Mouse (Mus musculus) urinary bladder, adult 18-20 months (tissue): Measurements from ENCODE around the gene Arel1.
A peak's percentile ranks its signal among the peaks of the same experiment; 100 is the strongest.

Experiments used
- DNase-seq, 2 experiments: peaks; one replicate each; pipeline ENCODE4 v3.0.0; 2022; ENCODE audit warnings: low spot score in 2 of 2, mixed read lengths in 2 of 2

The Arel1 gene

DNA sequence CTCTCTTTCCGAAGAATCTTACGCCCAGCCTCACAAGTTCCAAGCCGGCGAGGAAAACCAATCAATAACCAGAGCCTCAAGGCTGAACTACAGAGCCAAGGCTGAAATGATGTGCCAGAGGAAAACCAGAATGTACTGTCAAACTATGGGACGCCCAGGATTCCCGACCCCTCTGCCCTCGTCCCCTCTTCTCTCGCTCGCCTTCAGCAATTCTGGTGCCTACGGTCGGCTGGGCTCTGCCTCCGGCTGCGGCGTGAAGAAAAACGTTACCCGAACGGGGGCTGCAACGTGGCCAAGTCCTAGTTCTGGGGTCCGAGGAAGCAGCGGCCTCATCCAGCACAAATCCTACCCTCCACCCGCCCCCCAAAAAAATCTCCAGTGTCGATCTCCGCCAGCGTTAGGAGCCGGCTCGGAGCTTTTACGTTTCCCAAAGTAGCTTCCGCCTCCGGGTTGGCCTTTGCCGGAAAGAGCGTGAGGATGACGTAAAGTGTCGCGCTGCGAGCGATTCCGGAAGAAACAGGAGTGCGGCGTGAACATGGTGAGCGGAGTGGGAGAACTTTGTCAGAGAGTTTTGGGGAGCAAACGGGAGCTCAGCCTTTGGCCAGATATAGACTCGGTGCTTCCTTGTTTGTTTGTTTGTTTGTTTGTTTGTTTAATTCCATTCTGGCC lies at the start of gene Arel1, which contains the start of gene Fcf1:
Arel1 (minus strand) TSS at position 473 of the 669 bp plus-strand sequence.
Fcf1 (plus strand) TSS at position 470 of the 669 bp plus-strand sequence.
- peak; percentile 82 to 84 for DNase-seq

DNA sequence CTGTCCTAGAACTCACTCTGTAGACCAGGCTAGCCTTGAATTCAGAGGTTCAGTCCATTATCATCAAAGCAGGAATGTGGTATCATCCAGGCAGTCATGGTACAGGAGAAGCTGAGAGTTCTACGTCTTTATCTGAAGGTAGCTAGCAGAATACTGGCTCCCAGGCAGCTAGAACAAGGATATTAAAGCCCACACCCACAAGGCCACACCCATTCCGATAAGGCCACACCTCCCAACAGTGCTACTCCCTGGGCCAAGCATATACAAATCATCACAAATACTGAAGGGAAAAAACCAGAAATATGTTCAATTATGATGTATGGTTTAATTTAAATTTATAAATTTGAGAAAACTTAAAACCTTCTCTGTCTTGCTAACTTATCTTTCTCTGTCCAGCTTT lies 41.5 kb upstream of the Arel1 start:
- DNase-seq = no peak

DNA sequence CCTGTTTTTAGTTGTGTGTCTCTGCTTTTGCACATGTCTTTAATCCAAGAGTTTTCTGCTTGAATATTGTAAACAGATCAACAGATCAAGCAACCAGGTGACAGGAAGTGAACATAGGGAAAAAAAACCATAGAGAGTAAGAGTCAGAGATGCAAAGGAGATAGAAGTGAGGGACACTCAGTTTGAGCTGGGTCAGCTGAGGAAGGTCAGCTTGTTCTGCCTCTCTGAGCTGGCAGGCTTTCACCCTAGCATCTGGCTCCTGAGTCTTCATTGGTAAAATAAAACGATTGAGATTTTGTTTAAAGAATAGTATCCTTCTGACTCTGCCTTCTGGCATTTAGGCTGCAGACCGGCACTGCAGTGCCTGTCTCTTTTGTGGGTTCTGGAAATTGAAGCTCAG lies 39.8 kb upstream of the Arel1 start:
- DNase-seq = no peak

DNA sequence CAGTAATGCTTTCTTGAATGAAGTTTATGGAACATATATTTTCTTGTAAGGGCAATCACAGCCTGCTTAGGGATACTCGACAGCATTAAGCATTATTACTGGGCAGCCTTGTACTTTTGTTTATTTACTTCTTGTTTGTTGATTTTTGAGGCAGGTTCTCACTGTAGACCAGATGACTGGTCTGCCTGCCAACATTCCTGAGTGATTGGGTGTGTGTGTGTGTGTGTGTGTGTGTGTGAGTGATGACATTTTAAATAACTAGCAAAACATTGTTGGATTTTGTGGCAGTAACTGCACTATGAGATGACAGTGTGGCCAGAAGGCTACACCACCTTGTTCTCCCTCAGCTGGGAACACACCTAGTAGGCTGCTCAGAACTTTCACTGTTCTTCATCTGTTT lies 39.1 kb upstream of the Arel1 start:
- no peak for DNase-seq

DNA sequence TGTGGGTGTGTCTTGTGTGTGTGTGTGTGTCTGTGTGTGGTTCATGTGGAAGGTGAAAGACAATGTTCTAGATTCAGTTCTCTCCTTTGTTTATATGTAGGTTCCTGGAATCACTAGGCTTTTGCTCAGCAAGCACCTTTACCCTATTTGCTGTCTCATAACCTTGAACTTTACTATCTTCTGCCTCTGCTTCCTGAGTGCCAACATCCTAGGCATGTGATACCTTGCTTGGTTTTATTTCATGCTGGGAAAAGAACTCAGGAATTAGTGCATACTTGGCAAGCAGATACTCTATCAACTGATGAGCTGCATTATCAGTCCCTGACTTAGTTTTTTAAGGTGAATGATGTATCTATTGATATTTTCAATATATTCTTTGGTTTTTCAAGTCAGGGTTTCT lies 36.3 kb upstream of the Arel1 start:
- DNase-seq = no peak

DNA sequence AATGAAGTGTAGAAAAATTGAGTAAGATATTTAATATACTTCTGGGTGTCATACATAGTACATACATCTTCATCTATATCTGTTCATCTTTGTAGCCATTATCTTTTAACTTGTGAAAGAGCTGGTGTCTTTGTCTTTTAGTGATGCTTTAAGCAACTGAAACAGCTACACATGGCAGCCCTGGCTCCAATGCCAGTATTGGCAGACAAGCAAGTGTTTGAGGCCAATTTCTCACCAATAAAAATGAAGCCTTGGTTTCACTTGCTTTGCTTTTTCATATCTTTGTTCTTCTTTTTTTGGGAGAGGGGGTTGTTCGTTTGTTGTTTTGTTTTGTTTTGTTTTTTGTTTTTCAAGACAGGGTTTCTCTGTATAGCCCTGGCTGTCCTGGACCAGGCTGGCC lies 35.5 kb upstream of the Arel1 start:
- no peak for DNase-seq

DNA sequence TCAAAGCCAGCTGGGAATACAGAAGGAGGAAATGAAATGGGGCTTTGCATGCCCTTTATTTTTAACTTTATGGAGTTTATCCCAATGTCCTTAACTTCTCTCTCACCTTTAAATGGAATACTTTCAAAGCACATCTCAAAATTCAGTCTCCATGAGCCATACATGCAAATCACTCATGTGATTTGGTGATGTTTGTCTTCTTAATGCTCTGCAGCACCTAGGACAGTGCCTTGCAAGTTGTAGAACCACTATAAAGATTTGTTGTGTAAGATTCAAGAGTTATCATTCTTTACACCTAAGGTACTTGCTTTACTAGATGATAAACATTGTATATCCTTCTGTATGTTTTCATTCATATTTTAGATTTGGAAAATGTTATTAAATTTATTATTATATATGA lies 28.4 kb upstream of the Arel1 start:
- no peak for DNase-seq

DNA sequence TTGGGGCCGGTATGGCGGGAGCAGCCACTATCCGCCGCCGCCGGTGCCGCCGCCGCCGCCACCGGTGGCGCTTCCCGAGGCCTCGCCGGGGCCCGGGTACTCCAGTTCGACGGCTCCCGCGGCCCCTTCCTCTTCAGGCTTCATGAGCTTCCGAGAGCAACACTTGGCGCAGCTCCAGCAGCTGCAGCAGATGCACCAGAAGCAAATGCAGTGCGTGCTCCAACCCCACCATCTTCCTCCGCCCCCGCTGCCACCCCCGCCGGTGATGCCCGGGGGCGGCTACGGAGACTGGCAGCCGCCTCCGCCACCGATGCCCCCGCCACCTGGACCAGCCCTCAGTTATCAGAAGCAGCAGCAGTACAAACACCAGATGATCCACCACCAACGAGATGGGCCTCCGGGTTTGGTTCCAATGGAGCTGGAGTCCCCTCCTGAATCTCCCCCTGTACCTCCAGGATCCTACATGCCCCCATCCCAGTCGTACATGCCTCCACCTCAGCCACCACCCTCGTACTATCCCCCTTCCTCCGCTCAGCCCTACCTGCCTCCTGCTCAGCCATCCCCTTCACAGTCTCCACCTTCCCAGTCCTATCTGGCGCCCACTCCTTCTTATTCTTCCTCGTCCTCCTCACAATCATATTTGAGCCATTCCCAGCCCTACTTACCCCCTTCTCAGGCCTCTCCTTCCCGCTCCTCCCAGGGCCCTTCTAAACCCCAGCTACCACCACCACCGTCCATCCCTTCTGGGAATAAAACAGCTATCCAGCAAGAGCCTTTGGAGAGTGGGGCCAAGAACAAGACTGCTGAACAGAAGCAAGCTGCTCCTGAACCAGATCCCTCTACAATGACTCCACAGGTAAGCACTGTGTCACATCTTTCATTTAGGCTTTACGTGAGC lies 26.1 kb upstream of the Arel1 start:
- peak in 1 of 2 experiments; percentile 6 for DNase-seq

DNA sequence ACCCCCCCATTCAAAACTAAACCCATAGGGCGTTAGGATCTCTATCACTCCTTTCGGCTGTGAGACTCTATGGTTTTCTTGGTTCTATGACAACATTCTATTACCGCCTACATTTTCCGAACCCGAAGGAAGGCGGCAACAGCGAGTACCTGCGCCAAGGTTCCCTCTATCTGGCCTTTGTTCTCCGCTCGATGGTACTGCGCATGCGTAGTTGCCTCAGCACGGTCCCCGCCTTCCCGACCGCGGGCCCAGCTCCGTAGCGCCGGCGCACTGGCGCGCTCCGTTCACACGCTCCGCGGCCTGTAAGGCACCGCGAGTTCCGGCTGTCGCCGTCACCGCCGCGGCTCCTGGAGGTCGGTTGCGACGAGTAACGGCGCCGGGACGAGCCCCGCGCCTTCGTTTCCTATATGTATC lies 25.4 kb upstream of the Arel1 start, which contains the start of gene Ylpm1:
Ylpm1 (plus strand) TSS at position 239 of the 414 bp plus-strand sequence.
- DNase-seq = peak; percentile 89 to 98

DNA sequence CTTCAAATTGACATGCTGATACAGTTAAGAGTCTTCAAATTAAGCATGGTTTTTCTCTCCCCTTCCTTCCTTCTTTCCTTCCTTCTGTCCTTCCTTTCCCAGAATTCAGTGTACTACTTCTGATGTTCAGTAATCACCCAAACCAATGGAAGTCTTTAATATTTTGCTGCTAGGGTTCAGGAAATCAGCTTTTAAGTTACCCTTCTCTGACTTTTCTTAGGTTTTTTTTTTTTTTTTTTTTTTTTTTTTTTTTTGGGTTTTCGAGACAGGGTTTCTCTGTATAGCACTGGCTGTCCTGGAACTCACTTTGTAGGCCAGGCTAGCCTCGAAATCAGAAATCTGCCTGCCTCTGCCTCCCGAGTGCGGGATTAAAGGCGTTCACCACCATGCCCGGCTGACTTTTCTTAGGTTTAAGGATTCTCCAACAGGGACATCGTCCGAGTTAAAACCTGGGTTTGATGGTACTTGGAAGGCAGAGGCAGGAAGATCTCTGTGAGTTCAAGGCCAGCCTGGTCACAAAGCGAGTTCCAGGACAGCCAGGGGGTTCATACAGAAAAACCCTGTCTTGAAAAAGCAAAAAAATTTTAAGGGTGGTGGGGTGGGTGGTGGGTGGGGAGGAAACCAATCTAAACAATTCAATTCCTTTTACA lies 24.5 kb upstream of the Arel1 start:
- DNase-seq = no peak

DNA sequence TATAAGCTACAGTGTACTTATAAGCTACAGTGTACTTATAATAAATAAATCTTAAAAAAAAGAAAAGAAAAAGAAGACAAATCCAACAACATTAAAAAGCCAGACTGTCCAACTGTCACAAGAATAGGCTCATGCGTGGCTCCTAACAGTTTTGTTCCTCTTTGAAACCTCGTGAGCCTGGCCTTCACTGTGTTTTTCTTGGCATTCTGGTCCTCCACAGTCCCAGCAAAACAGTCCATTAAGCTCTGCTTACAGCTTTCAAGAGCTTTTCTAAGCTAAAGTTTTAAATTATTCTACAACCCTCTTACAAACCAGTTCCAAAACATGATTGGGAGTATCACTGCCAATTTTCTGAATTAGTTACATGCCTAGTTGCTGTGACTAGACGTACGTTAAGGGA lies 18.8 kb upstream of the Arel1 start:
- DNase-seq = no peak

DNA sequence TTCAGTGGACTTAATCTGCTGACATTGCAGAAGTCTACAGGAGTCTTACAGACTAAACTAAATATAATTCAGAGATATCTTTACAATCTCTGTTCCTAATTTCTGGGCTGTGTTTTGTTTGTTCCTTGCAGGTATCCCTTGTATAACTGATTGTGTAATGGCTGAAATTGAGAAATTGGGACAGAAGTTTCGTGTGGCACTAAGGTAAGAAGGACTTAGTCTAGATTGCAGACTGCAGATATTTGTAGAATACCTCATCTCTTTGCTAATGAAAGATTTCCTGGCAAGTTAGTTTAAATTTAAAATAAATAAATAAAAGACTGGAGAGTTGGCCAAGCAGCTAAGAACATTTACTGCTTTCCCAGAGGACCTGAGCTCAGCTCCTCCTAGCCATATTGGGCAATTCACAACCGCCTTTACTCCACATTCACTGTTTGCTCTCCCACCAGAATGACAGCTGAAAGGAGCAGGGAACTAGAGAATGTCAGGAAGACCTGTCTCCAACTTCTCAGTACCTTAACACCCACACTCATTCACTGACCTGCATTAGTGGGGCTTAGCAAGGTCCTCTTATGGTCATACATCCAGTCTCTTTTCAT lies 8.7 kb upstream of the Arel1 start:
- no peak for DNase-seq

DNA sequence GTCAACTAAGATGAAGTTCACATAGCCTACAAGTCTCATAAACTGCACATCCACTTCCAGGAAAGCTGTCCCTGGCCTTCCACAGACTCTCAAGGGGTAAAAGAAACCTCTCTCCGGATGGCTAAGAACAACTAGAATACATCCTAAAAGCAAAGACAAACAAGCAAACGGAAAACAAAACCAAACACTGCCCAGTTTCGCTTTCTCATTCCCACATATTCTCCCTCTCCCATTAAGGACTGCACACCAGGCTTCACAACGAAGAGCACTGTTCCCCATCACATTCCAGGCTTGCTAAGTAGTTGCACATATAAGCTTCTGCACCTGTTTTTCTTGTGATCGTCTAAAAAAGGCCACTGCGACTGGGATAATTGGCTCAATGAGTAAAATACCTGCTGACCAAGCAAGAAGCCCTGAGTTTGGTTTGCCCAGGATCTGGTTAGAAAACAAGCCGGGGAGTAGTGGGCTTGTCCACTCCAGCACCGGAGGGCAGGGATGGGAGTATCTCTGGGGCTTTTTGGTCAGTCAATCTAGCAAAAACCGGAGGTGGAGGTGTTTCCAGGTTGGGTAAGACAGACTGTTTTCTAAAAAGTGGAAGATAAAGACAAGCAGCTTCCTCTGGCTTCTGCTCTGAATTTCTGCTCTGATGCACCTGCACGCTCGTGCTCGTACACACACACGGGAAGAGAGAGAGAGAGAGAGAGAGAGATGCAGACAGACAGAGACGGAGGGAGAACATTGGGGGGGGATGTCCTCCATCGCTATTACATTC lies 858 bp downstream of the Arel1 start:
- no peak for DNase-seq

DNA sequence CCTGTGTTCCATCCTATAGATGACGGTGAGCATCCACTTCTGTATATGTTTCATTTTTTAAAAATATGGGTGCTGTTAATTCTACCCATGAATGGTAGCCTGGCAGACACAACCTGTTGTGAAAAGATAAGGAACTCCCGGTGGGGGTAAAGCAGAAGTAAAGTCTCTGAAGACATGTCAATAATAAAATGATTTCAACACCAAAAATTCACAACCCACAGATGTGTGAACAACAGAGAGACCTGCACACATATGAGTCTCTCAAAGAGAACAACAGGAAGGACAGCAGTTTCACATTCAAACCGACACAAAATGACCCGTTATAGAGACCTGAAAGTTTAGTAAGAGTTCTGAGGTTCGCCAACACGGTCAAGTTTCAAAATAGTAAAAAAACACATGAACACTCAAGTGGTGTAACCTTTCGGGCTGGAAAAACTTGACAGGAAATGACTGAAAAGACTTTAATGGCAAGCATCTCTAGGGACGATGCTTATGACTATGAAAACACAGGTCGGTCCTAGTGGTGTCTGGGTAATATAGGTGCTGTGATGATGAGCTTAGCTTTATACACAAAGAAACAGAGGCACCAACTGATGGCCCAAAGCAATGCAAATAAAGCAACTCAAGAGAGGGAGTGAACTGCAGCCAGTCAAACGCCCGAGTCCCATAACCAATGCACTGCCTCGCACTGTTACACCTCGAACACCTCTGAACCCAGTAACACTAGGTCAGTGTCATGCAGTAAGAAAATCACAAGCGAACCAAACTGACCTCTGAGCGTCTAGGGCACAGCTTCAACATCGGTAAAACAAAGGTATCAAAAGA lies 1.7 kb downstream of the Arel1 start:
- DNase-seq = no peak

DNA sequence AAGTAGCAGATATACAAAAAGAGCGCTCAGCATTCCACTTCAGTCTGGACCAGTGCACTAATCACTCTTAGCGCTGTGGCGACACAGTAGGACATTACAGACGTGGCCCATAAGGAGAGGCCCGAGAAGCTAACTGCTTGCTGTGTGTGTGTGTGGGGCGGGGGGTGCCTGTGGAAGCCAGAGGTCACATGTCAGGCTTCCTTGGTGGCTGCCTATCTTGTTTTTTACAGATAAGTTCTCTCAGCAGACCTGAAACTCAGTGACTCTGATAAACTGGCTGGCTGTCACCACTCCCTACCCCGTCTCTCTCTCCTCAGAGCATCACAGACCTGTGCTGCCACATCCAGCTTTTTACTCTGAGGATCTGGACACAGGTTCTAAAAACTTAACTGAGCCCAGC lies 8.1 kb downstream of the Arel1 start:
- no peak for DNase-seq

DNA sequence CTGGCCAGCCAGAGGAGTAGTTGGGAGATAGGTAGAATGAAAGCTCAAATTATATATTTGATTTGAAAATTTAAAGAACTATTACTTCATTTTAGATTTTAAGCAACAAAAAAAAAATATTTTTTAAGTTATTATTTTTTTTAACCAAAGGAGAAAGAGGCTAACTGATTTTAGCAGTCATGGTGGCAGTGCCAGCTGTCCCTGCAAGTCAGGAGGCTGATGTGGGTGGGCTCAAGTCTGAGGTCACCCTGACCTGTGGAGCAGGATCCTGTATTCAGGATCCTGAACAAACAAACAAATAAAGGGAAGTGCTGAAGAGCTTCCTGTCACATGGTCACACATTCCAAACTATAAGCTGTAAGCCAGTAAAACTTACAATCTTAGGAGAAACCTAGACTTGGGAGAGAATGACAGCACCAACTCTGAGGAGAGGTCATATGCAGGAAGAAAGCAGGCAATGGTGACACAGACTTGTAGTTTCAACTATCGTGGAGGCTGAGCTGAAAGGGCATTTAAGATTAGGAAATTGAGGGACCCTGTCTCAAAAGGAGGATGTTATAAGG lies 11.8 kb downstream of the Arel1 start:
- no peak for DNase-seq

DNA sequence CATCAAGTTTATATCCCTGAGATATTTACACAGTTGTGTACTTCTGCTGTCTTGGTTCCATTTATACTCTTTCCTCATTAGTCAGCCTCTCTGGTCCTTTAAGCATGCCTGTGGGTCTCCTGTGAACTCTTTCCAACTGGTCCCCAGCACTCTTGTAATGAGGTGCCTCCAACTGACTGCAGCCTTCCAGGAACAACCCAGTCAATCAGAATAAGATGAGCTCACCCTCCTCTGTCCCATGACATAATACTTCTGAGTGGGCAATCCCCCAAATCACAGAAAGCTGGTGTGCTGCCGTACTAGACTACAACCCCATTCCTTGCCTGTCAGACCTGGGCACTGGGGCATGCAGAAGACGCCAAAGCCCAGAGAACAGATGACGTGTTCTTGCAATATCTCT lies 14.4 kb downstream of the Arel1 start:
- DNase-seq = no peak

DNA sequence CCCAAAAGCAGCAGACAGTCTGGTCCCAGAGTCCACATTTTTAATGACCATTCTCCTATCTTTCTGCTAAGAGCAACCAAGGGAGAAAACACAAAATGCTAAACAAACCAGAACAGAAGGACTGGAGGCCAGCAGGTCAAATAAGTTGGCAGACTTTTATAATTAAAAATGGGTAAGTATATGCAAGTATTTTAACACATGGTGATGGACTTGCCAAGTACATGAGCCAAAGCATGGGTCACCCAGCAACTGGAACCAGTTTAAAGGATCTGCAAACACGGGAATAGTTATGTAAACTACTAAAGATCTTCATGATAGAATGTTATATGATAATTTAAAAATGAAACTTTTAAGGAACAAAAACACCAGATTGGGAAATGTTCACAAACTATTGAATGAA lies 18.3 kb downstream of the Arel1 start:
- DNase-seq = no peak

DNA sequence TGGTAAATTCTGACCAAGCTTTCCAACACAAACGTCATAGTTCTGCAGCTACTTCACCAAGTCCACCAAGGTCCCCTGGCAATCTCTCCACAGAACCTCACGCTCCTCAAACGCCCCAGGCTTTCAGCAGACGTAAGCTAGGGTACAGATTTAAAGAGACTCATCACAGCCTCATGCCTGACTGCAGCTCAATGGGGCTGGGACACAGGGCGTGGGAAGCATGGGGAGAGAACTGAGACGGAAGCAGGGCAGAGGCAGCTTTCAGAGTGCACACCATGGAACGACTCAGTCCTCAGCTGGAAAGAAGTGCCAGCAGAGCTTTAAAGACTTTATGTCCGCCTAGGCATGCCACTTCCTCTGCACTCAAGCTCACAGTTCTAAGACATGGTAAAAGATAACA lies 19.2 kb downstream of the Arel1 start:
- DNase-seq = no peak

DNA sequence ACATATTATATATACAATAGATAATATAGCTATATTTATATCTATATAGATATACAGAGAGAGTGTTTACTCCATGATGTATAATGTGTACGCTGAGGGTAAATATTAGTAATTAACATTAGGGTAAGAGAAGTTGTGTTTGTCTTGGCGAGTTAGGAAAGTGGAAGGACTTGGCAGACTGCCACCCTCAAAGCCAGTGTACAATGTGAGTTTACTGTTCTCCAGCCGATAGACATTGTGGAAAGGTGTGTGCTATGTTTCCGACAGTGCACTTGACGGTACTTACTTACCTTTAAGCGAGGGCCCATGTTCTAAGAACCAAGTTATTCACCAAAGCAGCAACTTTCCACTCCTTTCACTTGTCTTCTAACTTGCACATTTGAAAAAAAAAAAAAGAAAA lies 19.9 kb downstream of the Arel1 start:
- DNase-seq = no peak
